Mouse (Mus musculus) hindbrain, embryonic 10.5 days (tissue): ENCODE data around the gene Celf1. TPM values are rescaled to one million over a fixed set of nuclear protein-coding genes. Genes with fewer than 3 reads are reported as not detected.
"Not testable (repeated sequence)": the region's sequence is repeated elsewhere in the genome, so short reads cannot be mapped to it uniquely, and the experiment has no call there.

Experiments
- DNase-seq: peaks from one replicate; pipeline ENCODE4 v3.0.0-alpha.2; 2017; ENCODE audit warnings: low spot score
- H3K27ac ChIP-seq: fragments of 300-500 bp; sonication (generic); 2 replicates; pipeline ENCODE4 v1.5.1; 2016; ENCODE audit warnings: mild to moderate bottlenecking, moderate library complexity
- H3K27me3 ChIP-seq: fragments of 300-500 bp; sonication (generic); 2 replicates; pipeline ENCODE4 v1.6.1; 2016; ENCODE audit warnings: mild to moderate bottlenecking; ENCODE audit not compliant: poor library complexity, insufficient read depth, severe bottlenecking
- H3K36me3 ChIP-seq: fragments of 300-500 bp; sonication (generic); 2 replicates; pipeline ENCODE4 v1.6.1; 2016; ENCODE audit warnings: mild to moderate bottlenecking, moderate library complexity
- H3K4me1 ChIP-seq: fragments of 300-500 bp; sonication (generic); replicated peaks from 2 replicates; pipeline ENCODE4 v1.6.1; 2016; ENCODE audit warnings: mild to moderate bottlenecking
- H3K4me3 ChIP-seq: fragments of 300-500 bp; sonication (generic); 2 replicates; pipeline ENCODE4 v1.5.1; 2016; ENCODE audit warnings: mild to moderate bottlenecking, moderate library complexity
- H3K9me3 ChIP-seq: fragments of 300-500 bp; sonication (generic); 2 replicates; pipeline ENCODE4 v1.6.1; 2016; ENCODE audit warnings: mild to moderate bottlenecking, moderate library complexity
- WGBS: fragments of 180-500 bp; shearing (Covaris S2); methylation state at CpG from one replicate; pipeline ENCODE4 v1.1.7; 2016; 5-methylcytosine and 5-hydroxymethylcytosine counted together
- polyA plus RNA-seq: library from polyadenylated mRNA; unstranded; fragments of >200 nt; fragmentation: Nextera tagmentation; extraction: Ambion mirVana; gene quantifications from 2 replicates; pipeline ENCODE4 v1.2.1, GENCODE M21; 2016

Celf1 gene
- 129 and 141 TPM in 2 replicates for polyA plus RNA-seq

DNA sequence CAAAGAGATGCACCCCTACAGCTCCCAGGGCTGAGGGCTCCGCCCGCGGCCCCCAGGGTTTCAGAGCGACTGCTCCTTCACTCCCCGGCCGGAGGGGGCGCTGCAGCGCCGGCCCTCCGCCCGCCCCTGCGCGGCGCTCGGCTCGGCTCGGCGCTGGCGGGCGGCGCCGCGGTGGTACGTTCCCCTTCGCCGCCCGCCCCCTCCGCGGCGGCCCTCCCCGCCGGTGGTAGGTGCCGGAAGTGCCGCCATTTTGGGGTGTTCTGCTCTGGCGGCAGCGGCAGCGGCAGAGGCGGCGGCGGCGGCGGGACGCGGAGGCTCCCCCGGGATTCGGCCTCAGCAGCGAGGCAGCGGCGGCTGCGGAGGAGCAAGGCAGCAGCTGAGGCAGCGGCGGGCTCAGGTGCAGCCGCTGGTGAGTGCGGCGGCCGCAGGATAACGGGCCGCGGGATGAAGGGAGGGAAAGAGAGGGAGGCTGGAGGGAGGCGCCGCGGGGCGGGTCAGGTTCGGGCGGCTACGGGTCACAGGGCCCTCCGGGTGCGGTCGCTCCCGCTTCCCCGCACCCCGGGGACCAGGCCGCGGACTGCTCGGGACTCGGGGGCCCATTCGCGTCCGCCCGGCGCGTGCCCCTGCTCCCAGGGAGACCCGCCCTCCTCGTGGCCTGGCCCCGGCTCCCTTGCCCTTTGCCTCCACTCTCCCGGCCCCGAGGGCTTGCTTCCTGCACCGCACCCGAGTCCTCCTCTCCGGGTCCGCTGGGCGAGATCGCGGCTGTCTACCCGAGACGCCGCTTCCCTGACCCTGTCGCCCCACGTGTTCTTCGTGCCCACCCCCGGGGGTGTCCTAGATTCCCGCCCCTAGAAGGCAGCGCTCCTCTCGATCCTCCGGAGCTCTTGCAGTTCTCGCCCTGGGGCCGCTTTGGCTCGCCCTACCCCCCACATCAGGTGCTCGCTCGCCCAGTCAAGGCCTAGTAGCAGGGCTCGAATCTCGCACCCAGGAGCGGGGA, at the start of gene Celf1:
Celf1 (plus strand) TSS at position 150 of the 997 bp plus-strand sequence.
- DNase-seq = peak; percentile 87
- H3K4me3 ChIP-seq = peak within 1 kb of the TSS; percentile 99
- H3K4me1 ChIP-seq = peaks cover 25% of the 10 kb centered on the region
- H3K36me3 ChIP-seq = 0 out of 2 replicates have a peak, but pooled peaks cover 13% of the 10 kb centered on the region
- no peaks in the 10 kb centered on the region for H3K27me3 ChIP-seq
- H3K27ac ChIP-seq = peak within 1 kb of the TSS; percentile 97
- WGBS = under 1% methylated on average over 111 of the region's 113 CpGs
- no peaks in the 10 kb centered on the region for H3K9me3 ChIP-seq

DNA sequence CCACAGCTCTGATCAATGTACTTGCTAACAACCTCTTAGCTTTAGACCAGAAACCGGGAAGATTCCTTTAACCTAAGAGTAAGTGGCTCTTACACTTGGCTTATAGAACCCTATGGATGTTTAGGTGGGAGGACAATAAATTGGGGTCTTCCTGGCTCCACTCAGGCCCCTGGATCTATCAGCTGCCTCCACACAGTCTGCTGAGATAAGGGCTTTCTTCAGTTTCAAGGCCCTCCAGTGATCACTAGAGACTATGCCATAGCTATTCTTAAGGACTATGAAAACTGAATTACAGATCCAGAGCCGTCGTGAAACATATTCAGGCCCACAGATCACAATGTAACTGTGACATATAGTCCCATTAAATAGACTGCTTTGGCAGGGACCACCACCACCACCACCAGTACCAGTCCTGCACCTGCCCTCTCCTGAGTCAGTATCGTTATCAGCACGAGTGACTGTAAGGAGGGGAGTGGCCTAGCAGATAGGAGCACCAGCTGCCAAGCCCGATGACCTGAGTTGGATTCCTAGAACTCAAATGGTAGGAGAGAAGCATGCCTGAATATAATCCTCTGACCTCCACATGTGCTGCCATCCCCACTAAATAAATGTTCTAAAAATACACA, 46.4 kb upstream of the Celf1 start:
- Histone ChIP-seq H3K36me3 (peaks cover 61% of the 10 kb centered on the region), H3K4me3 (no peak overlapping the region), H3K4me1 (peaks cover 13% of the 10 kb centered on the region), H3K9me3 (no peaks in the 10 kb centered on the region), H3K27me3 (peaks cover 39% of the 10 kb centered on the region), H3K27ac (no peak overlapping the region)
- DNase-seq = no peak
- WGBS = 94% methylated on average over 6 of the region's 6 CpGs

DNA sequence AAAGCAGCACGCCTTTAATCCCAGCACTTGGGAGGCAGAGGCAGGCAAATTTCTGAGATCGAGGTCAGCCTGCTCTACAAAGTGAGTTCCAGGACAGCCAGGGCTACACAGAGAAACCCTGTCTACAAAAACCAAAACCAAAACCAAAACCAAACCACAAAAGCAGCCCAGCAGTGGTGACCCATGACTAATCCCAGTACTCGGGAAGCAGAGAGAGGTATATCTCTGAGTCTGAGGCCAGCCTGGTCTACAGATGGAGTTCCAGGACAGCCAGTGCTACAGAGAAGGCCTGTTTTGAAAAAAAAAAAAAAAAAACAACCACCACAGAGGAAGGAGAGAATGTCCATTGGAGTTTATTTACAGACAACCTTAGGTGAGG, 45.9 kb upstream of the Celf1 start:
- peaks cover 34% of the 10 kb centered on the region for H3K27me3 ChIP-seq
- peaks cover 11% of the 10 kb centered on the region for H3K4me1 ChIP-seq
- not testable (repeated sequence) for DNase-seq, H3K9me3 ChIP-seq, H3K4me3 ChIP-seq, H3K27ac ChIP-seq
- WGBS = 93% methylated on average over 3 of the region's 3 CpGs
- peaks cover 66% of the 10 kb centered on the region for H3K36me3 ChIP-seq

DNA sequence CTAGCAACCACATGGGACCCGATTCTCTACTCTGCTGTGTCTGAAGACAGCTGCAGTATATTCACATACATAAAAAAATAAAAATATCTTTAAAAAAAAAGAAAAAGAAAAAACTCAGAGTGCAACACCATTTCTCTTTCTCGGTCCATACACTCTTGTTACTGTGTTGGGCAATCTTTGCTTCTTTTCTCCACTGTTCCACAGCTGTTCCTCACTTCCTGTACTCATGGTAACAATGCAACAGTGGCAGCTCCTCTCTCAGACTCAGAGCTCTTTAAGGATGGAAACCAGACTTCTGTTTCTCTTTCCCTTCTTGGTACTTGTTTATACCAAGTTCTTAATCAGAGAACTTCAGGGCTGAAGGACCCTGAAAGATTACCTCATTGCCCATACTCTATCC, 36.8 kb upstream of the Celf1 start:
- Histone ChIP-seq H3K27ac (peak overlapping the region; percentile 98), H3K36me3 (peaks cover 72% of the 10 kb centered on the region)
- WGBS = 89% methylated on average over 2 of the region's 2 CpGs

DNA sequence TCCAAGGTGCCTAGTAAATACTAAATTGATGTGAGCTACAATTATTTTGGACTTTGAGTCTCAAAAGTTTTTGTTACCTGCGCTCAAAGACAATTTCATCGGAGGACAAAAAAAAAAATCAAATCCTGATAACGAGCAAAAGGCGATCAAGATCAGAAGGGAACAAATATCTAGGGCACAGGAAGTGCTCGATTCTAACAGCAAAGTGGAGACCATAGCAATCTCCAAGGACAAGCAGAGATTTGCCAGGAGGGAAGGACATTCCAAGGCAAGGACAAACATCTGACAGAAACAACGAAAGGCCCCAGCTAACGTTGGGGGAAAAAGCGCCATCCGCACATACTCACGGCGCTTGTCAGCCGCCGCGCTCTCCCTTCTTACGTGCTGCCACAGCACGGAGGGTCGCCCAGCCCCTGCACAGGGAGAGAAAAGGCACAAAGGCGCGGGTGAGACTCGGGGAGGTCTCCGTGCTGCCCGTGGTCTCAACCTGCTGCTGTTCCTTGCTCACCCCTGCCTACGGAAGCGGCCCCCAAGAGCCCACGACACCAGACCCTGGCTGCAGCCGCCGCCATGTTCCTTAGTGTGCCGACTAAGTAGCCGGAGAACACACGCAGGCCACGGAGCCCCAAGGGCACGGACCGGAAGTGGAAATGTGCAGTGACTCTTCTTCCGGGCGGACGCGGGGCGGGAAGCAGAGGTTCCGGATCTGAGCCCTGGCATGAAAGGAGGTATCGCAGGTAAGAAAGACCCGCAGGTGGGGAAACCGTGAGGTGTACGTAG, 35.9 kb upstream of the Celf1 start, which contains the start of the genes Kbtbd4 and Ndufs3:
Kbtbd4 (plus strand) TSS at position 665 of the 780 bp plus-strand sequence.
Ndufs3 (minus strand) TSS at position 752 of the 780 bp plus-strand sequence.
- Histone ChIP-seq H3K4me3 (peak within 1 kb of the TSS; percentile 91), H3K27ac (peak within 1 kb of the TSS; percentile 98), H3K27me3 (no peaks in the 10 kb centered on the region), H3K9me3 (no peaks in the 10 kb centered on the region), H3K36me3 (peaks cover 72% of the 10 kb centered on the region), H3K4me1 (peaks cover 23% of the 10 kb centered on the region)
- WGBS = under 1% methylated on average over 43 of the region's 43 CpGs
- DNase-seq = peak; percentile 91

More for the DNA sequence above, 36.8 kb upstream of the Celf1 start:
- H3K4me1 ChIP-seq = peaks cover 23% of the 10 kb centered on the region
- peak overlapping the region; percentile 91 for H3K4me3 ChIP-seq
- H3K9me3 ChIP-seq = no peaks in the 10 kb centered on the region
- H3K27me3 ChIP-seq = no peaks in the 10 kb centered on the region
- no peak for DNase-seq

DNA sequence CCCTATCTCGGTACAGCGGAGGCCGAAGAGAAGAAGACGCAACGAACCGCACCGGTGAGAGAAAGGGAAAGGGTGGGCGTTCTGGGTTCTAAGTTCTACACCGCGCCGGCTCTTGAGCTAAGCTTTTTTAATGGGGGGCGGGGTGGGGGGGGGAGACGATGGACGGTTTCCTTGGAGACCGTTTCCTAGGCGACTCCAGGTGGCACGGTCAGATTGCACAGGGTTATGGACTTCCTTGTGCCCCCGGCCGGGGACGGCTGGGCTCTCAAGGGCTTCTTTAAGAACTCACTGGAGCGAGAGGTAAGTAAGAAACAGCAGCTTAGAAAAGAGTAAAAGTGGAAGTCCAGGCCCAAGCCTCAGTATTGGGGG, 35.3 kb upstream of the Celf1 start:
- peak overlapping the region; percentile 91 for H3K4me3 ChIP-seq
- no peaks in the 10 kb centered on the region for H3K27me3 ChIP-seq
- WGBS = under 1% methylated on average over 21 of the region's 21 CpGs
- H3K36me3 ChIP-seq = peaks cover 72% of the 10 kb centered on the region
- peak overlapping the region; percentile 98 for H3K27ac ChIP-seq
- DNase-seq = no peak
- H3K4me1 ChIP-seq = peaks cover 23% of the 10 kb centered on the region
- no peaks in the 10 kb centered on the region for H3K9me3 ChIP-seq

DNA sequence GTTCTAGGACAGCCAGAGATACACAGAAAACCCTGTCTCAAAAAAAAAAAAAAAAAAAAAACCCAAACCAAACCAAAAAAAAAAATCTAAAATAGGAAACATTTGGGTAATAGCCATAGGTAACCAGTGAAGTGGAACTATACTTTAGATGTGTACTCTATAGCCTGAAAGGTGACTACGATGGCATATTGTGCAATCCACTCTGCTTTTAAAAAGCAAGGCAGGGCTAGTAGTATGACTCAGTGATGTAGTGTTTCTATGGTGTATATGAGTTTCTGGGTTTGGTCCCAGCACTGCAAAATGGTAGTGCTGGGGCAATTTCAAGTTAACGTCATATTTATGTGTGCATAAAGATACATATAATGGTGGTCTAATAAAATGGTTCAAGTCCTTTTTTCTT, 33.5 kb upstream of the Celf1 start:
- Histone ChIP-seq H3K36me3 (peaks cover 72% of the 10 kb centered on the region), H3K4me1 (peaks cover 23% of the 10 kb centered on the region), H3K27me3 (no peaks in the 10 kb centered on the region), H3K4me3 (no peak overlapping the region), H3K27ac (no peak overlapping the region), H3K9me3 (no peaks in the 10 kb centered on the region)
- WGBS = 97% methylated on average over 2 of the region's 2 CpGs
- no peak for DNase-seq

DNA sequence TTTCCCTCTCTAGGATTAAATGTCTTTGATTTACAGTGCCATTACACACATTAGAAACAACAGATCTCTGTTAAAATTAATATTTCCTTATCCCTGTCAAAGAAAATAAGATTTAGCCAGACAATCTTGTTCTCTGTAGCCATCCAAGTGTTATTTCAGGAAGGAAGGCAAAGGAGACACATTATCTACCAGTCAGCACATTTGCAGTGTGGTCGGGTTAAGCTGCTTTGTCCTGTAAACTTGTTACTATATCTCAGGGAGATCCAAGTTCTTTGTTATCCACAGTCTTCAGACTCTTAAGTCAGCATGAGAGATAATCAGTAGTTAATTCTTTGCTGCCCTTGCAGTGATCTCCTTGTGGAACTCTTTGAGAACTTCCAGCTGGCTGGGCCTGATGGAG, 29.3 kb upstream of the Celf1 start:
- Histone ChIP-seq H3K4me1 (peaks cover 10% of the 10 kb centered on the region), H3K27ac (no peak overlapping the region), H3K36me3 (peaks cover 84% of the 10 kb centered on the region), H3K9me3 (no peaks in the 10 kb centered on the region), H3K27me3 (no peaks in the 10 kb centered on the region), H3K4me3 (no peak overlapping the region)
- 92% methylated on average over 1 of the region's 1 CpGs for WGBS
- no peak for DNase-seq

DNA sequence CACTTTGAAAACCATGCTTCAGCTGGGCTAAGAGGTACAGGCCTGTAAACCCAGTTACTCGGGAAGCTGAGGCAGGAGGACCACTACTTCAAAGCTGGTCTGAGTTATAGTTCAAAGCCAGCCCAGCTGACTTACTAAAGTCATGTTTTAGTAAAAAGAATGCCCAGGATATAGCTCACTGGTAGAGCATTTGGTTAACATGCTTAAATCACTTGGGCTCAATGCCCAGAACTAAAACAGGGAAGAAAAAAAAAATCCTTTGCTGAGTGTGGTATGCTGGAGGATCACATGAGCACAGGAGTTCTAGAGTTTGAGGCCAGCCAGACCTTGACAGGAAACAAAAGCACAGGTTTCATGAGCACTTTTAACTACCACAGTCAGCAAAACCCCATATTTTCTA, 28.5 kb upstream of the Celf1 start:
- Histone ChIP-seq H3K27me3 (no peaks in the 10 kb centered on the region), H3K27ac (no peak overlapping the region), H3K4me3 (no peak overlapping the region), H3K36me3 (peaks cover 77% of the 10 kb centered on the region), H3K4me1 (peaks cover 15% of the 10 kb centered on the region), H3K9me3 (no peaks in the 10 kb centered on the region)
- WGBS = 93% methylated on average over 1 of the region's 1 CpGs
- DNase-seq = no peak

DNA sequence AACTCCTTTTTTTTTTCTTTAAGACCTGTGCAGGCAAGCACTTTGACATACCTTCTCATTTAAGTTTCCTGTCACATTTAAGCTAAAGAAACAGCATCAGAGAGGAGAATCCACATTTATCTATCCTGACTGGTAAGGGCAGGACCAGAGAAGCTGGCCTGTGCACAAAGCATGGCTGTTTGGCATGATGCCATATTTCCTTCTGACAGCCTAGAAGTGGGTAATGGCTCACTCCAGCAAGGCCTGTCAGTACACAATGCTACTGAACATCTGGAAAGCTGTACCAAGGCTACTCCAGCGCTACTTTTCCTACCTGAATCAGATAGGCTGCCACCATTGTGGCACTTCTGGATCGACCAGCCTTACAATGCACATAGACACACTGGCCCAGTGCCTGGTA, 26.5 kb upstream of the Celf1 start:
- DNase-seq = no peak
- H3K36me3 ChIP-seq = peaks cover 57% of the 10 kb centered on the region

DNA sequence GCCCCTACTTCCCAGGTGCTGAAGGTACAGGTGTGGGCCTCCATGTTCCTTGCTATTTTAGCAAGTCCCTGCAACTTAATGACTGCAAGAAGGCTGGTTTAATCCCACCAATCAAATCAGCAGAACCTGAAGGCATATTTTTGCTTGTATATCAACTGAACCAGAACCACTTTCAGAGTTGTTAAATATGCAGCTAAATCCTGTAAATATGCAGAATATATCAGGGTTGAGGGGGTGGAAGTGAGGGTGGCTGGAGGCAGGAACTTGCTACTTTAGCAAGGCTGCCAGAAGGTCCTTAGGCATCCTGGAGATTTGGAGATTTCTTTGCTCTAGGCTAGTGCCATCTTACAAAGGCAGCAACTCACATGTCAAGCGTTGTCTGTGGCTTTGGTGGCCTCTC, 24.7 kb upstream of the Celf1 start:
- Histone ChIP-seq H3K36me3 (peaks cover 38% of the 10 kb centered on the region), H3K27me3 (no peaks in the 10 kb centered on the region; the same call in 1 of the 2 replicates), H3K9me3 (no peaks in the 10 kb centered on the region), H3K4me3 (no peak overlapping the region), H3K27ac (no peak overlapping the region), H3K4me1 (peaks cover 33% of the 10 kb centered on the region)
- 86% methylated on average over 1 of the region's 1 CpGs for WGBS
- DNase-seq = no peak

More for the DNA sequence above, 26.5 kb upstream of the Celf1 start:
- Histone ChIP-seq H3K4me3 (no peak overlapping the region), H3K4me1 (peaks cover 33% of the 10 kb centered on the region), H3K27ac (no peak overlapping the region), H3K9me3 (no peaks in the 10 kb centered on the region), H3K27me3 (no peaks in the 10 kb centered on the region; the same call in 1 of the 2 replicates)
- 97% methylated on average over 2 of the region's 2 CpGs for WGBS

DNA sequence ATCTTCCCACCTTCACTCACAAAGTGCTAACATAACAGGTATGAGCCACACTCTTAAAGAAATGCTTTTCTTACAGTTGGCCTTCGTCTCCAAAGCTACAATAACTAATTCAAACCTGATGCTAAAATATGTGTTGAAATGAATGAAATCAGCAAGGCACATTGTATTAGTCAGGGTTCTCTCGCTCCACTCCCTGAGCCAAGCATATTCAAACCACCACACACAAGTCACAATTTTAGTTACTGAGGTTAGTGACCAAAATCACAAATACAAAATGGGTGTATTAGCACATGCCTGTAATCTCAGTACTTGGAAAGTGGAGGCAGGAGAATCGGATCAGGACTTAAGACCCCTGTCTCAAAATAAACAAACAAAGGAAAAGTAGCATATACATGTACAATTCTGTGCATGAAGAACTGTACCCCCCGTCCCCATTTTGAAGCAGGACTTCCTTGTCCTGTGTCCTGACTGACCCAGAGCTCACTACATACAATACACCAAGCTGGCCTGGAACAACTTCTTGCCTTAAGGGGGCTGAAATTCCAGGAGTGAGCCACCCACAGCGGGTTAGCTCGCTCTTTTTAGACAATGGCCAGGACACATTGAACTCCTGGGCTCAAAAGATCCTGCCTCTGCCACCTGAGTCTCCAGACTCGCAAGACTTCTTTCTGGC, 23.5 kb upstream of the Celf1 start:
- H3K4me1 ChIP-seq = peaks cover 33% of the 10 kb centered on the region
- peaks cover 27% of the 10 kb centered on the region for H3K36me3 ChIP-seq
- no peaks in the 10 kb centered on the region for H3K9me3 ChIP-seq
- H3K27ac ChIP-seq = peak overlapping the region; percentile 98
- no peak for DNase-seq
- 37% methylated on average over 7 of the region's 7 CpGs for WGBS
- no peaks in the 10 kb centered on the region; the same call in 1 of the 2 replicates for H3K27me3 ChIP-seq
- peak overlapping the region; percentile 71 for H3K4me3 ChIP-seq
